Mouse (Mus musculus): ENCODE results near the gene Calhm3.
A peak's percentile ranks its signal among the peaks of the same experiment; 100 is the strongest.

Calhm3 gene

GRCm38 (mm10) chr19:47157664-47158063 is at the start of gene Calhm3:
TSS of gene Calhm3 (minus strand) at chr19:47157764.
- DNase-seq: no peak

GRCm38 (mm10) chr19:47206126-47206525 is 48.6 kb upstream of the Calhm3 start:
- DNase-seq: no peak

GRCm38 (mm10) chr19:47204653-47205052 is 47.1 kb upstream of the Calhm3 start:
- DNase-seq: no peak

GRCm38 (mm10) chr19:47203042-47203441 is 45.5 kb upstream of the Calhm3 start:
- DNase-seq: no peak

GRCm38 (mm10) chr19:47202429-47202828 is 44.9 kb upstream of the Calhm3 start:
- no peak for DNase-seq

- DNase-seq: no peak
These were observed 44.4 kb upstream of the Calhm3 start for GRCm38 (mm10) chr19:47201972-47202371.

- no peak for DNase-seq
These were observed 41.2 kb upstream of the Calhm3 start for GRCm38 (mm10) chr19:47198671-47199350.

- DNase-seq: no peak
These were observed 34.6 kb upstream of the Calhm3 start for GRCm38 (mm10) chr19:47192158-47192557.

GRCm38 (mm10) chr19:47188515-47189128 is 31.1 kb upstream of the Calhm3 start:
- DNase-seq: no peak

GRCm38 (mm10) chr19:47186514-47187275 is 29.1 kb upstream of the Calhm3 start:
- DNase-seq: no peak

GRCm38 (mm10) chr19:47184736-47185135 is 27.2 kb upstream of the Calhm3 start:
- no peak for DNase-seq

- DNase-seq: no peak
These were observed 26.7 kb upstream of the Calhm3 start for GRCm38 (mm10) chr19:47184221-47184620.

- DNase-seq: no peak
These were observed 22.4 kb upstream of the Calhm3 start for GRCm38 (mm10) chr19:47180011-47180410.

- DNase-seq: peak; percentile 7 to 10
These were observed 21.8 kb upstream of the Calhm3 start for GRCm38 (mm10) chr19:47179272-47179809.

GRCm38 (mm10) chr19:47178431-47179271 is 21.1 kb upstream of the Calhm3 start, which contains the start of gene Neurl1a:
TSS of gene Neurl1a (plus strand) at chr19:47178820.
- DNase-seq: peak; percentile 27 to 41

GRCm38 (mm10) chr19:47178001-47178400 is 20.4 kb upstream of the Calhm3 start:
- peak in 1 of 2 experiments; percentile 8 for DNase-seq

- DNase-seq: no peak
These were observed 19.4 kb upstream of the Calhm3 start for GRCm38 (mm10) chr19:47176916-47177505.

GRCm38 (mm10) chr19:47175472-47175871 is 17.9 kb upstream of the Calhm3 start:
- DNase-seq: no peak

GRCm38 (mm10) chr19:47174515-47174914 is 17.0 kb upstream of the Calhm3 start:
- peak; percentile 22 to 42 for DNase-seq

- peak; percentile 90 to 92 for DNase-seq
These were observed 11.3 kb upstream of the Calhm3 start for GRCm38 (mm10) chr19:47168793-47169412.

- DNase-seq: peak; percentile 60 to 68
These were observed 10.7 kb upstream of the Calhm3 start for GRCm38 (mm10) chr19:47168223-47168622.
